Mouse (Mus musculus): Measurements from ENCODE around the gene Lnx2.
A peak's percentile ranks its signal among the peaks of the same experiment; 100 is the strongest.

Lnx2 gene

GRCm38 (mm10) chr5:147076026-147076798 is at the start of gene Lnx2:
Lnx2 (minus strand) TSS chr5:147076586.
- DNase-seq (ENCODE audit: low read depth, low spot score): peak; percentile 95

- DNase-seq (ENCODE audit: low read depth, low spot score): no peak
These were observed 49.3 kb upstream of the Lnx2 start for GRCm38 (mm10) chr5:147125542-147126185.

GRCm38 (mm10) chr5:147124794-147125193 is 48.4 kb upstream of the Lnx2 start:
- no peak for DNase-seq (ENCODE audit: low read depth, low spot score)

- no peak for DNase-seq (ENCODE audit: low read depth, low spot score)
These were observed 44.8 kb upstream of the Lnx2 start for GRCm38 (mm10) chr5:147121146-147121545.

- DNase-seq (ENCODE audit: low read depth, low spot score): no peak
These were observed 40.6 kb upstream of the Lnx2 start for GRCm38 (mm10) chr5:147117027-147117426.

GRCm38 (mm10) chr5:147115631-147116030 is 39.2 kb upstream of the Lnx2 start:
- no peak for DNase-seq (ENCODE audit: low read depth, low spot score)

- DNase-seq (ENCODE audit: low read depth, low spot score): no peak
These were observed 38.4 kb upstream of the Lnx2 start for GRCm38 (mm10) chr5:147114738-147115137.

GRCm38 (mm10) chr5:147108861-147109591 is 32.6 kb upstream of the Lnx2 start:
- DNase-seq (ENCODE audit: low read depth, low spot score): no peak

- no peak for DNase-seq (ENCODE audit: low read depth, low spot score)
These were observed 30.9 kb upstream of the Lnx2 start for GRCm38 (mm10) chr5:147107276-147107675.

GRCm38 (mm10) chr5:147102295-147102694 is 25.9 kb upstream of the Lnx2 start:
- DNase-seq (ENCODE audit: low read depth, low spot score): no peak

- DNase-seq (ENCODE audit: low read depth, low spot score): no peak
These were observed 23.8 kb upstream of the Lnx2 start for GRCm38 (mm10) chr5:147100180-147100579.

GRCm38 (mm10) chr5:147098667-147099066 is 22.3 kb upstream of the Lnx2 start:
- DNase-seq (ENCODE audit: low read depth, low spot score): no peak

GRCm38 (mm10) chr5:147096586-147096985 is 20.2 kb upstream of the Lnx2 start:
- no peak for DNase-seq (ENCODE audit: low read depth, low spot score)

- DNase-seq (ENCODE audit: low read depth, low spot score): no peak
These were observed 17.9 kb upstream of the Lnx2 start for GRCm38 (mm10) chr5:147094296-147094695.

- no peak for DNase-seq (ENCODE audit: low read depth, low spot score)
These were observed 16.1 kb upstream of the Lnx2 start for GRCm38 (mm10) chr5:147092448-147092847.

GRCm38 (mm10) chr5:147090256-147090963 is 14.0 kb upstream of the Lnx2 start:
- peak; percentile 52 for DNase-seq (ENCODE audit: low read depth, low spot score)

GRCm38 (mm10) chr5:147089836-147090235 is 13.4 kb upstream of the Lnx2 start:
- DNase-seq (ENCODE audit: low read depth, low spot score): no peak

- no peak for DNase-seq (ENCODE audit: low read depth, low spot score)
These were observed 10.4 kb upstream of the Lnx2 start for GRCm38 (mm10) chr5:147086816-147087215.

GRCm38 (mm10) chr5:147085201-147085894 is 9.0 kb upstream of the Lnx2 start:
- DNase-seq (ENCODE audit: low read depth, low spot score): peak; percentile 79

- no peak for DNase-seq (ENCODE audit: low read depth, low spot score)
These were observed 1.9 kb upstream of the Lnx2 start for GRCm38 (mm10) chr5:147078110-147078900.
